8 mouse cellular contexts compared by ENCODE assay signal in the genomic region with DNA sequence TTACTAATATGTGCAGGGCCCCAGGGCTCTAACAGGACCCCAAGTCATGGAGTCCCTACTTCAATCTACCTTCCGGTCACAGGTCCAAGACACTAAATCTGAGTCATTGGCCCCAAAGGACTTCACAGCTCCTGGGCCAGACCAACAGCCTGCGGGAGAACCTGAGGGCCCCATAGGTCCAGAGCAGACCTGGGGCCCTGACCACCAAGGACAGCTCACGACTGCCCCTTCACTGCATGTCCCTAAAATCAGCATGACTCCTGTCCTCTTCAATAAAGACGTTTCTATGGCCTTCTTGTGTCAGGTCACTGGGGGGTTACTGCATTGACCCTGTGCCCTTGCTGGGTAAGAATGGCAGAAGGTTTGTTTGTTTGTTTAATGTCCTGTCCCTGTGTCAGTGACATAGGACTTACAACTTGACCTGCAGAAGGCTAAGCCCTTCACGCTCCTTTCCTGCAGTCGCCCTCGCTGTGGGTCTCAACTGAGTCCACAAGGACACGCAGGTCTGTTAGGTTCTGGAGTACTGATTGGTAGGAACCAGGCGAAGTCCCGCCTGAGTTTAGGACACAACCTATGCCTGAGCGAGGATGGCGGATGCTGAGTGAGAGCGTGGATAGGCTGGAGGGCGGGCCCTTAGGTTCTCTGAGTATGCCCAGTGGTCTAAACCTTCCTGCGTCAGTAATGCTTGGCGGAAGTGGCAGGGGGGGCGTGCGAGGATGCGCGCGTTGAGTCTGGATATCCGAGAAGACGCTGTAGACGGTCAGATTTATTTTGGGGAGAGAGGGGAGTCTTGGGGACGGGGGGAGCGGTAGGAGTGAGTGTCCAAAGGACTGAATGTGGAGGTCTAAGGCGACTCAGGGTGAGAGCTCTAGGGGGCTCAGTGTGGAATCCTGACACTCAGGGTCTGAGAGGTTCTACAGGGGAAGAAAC. TPM values are rescaled to one million over a fixed set of nuclear protein-coding genes. Genes with fewer than 3 reads are reported as not detected.
A peak's percentile ranks its signal among the peaks of the same experiment; 100 is the strongest.
DNase-seq lines count a peak whose midpoint lies in the region; ATAC-seq and TF ChIP-seq lines count a peak whose summit lies in the region.

A gene (plus strand): TSS at position 642 of the 930 bp plus-strand sequence.

- H3K9ac ChIP-seq in kidney, embryonic 14.5 days (ENCODE audit: low read depth, low read length), result peak within 1 kb of the TSS; percentile 62
- H3K9ac ChIP-seq in limb, embryonic 15.5 days, result peak within 1 kb of the TSS; percentile 61

- TF ChIP-seq POLR2A in bone marrow macrophage, adult 2 months (IDR thresholded peaks at IDR 0.05; ENCODE audit: borderline replicate concordance, low read depth, low read length), result no peak
- peak; percentile 99 for TF ChIP-seq POLR2A in embryonic fibroblast, embryonic 13.5 days (IDR thresholded peaks at IDR 0.05; ENCODE audit: low read depth, low read length)

- peak within 1 kb of the TSS; percentile 84 for H3K4me2 ChIP-seq in kidney, embryonic 14.5 days (replicated peaks; ENCODE audit: low read depth, low read length)
- H3K4me2 ChIP-seq in limb, embryonic 15.5 days, result peak within 1 kb of the TSS; percentile 87

- peaks cover 20% of the 10 kb centered on the region for H3K36me3 ChIP-seq in kidney, embryonic 14.5 days (ENCODE audit: control insufficient read depth, insufficient read depth, low read length)
- peaks cover 42% of the 10 kb centered on the region for H3K36me3 ChIP-seq in limb, embryonic 15.5 days

- no peak for TF ChIP-seq CTCF in bone marrow macrophage, adult 2 months (IDR thresholded peaks at IDR 0.05; ENCODE audit: low read depth, low read length)
- no peak for TF ChIP-seq CTCF in embryonic fibroblast, embryonic 13.5 days (IDR thresholded peaks at IDR 0.05; ENCODE audit: borderline replicate concordance, insufficient read depth, low read length)

- H3K4me3 ChIP-seq in bone marrow macrophage, adult 2 months (ENCODE audit: insufficient read depth, low read length), result peak within 1 kb of the TSS; percentile 85
- H3K4me3 ChIP-seq in embryonic fibroblast, embryonic 13.5 days (ENCODE audit: insufficient read depth, low read length), result peak within 1 kb of the TSS; percentile 73
- peak within 1 kb of the TSS; percentile 60 for H3K4me3 ChIP-seq in kidney, embryonic 14.5 days (ENCODE audit: low read length)
- peak within 1 kb of the TSS; percentile 68 for H3K4me3 ChIP-seq in limb, embryonic 15.5 days

- no peaks in the 10 kb centered on the region for H3K27me3 ChIP-seq in kidney, embryonic 14.5 days (ENCODE audit: control insufficient read depth, insufficient read depth, low read length)
- no peaks in the 10 kb centered on the region for H3K27me3 ChIP-seq in limb, embryonic 15.5 days

- ATAC-seq in kidney, embryonic 14.5 days (ENCODE audit: low FRiP score, low TSS enrichment), result peak; percentile 100
- peak; percentile 99 for ATAC-seq in limb, embryonic 15.5 days (ENCODE audit: insufficient number of reproducible peaks, low FRiP score, low TSS enrichment, low read depth)

- peaks cover 9% of the 10 kb centered on the region for H3K4me1 ChIP-seq in bone marrow macrophage, adult 2 months (ENCODE audit: control insufficient read depth, insufficient read depth, low read length)
- no peaks in the 10 kb centered on the region for H3K4me1 ChIP-seq in embryonic fibroblast, embryonic 13.5 days (ENCODE audit: control insufficient read depth, insufficient read depth, low read length)
- peaks cover 8% of the 10 kb centered on the region; the same call in 1 of the 2 replicates for H3K4me1 ChIP-seq in kidney, embryonic 14.5 days (ENCODE audit: control insufficient read depth, insufficient read depth, low read length)
- peaks cover 17% of the 10 kb centered on the region for H3K4me1 ChIP-seq in limb, embryonic 15.5 days

- peak; percentile 96 for DNase-seq in A20 (ENCODE audit: low read depth, low spot score)
- peak; percentile 96 to 97 for DNase-seq in heart, adult 9 months (ENCODE audit: low spot score in 2 of 2)
- DNase-seq in monocyte, adult 2 months (ENCODE audit: low read depth in 1 of 2, low spot score in 2 of 2), result peak; percentile 82 to 87
- peak; percentile 94 for DNase-seq in spleen, postnatal 36 days (ENCODE audit: low spot score in 2 of 2)

- WGBS in kidney, embryonic 14.5 days, result 3% methylated on average over 27 of the region's 27 CpGs
- 3% methylated on average over 27 of the region's 27 CpGs for WGBS in limb, embryonic 15.5 days

- H3K9me3 ChIP-seq in kidney, embryonic 14.5 days (ENCODE audit: control insufficient read depth, low read length), result no peaks in the 10 kb centered on the region
- no peaks in the 10 kb centered on the region for H3K9me3 ChIP-seq in limb, embryonic 15.5 days

- H3K27ac ChIP-seq in bone marrow macrophage, adult 2 months (ENCODE audit: insufficient read depth, low read depth, low read length), result peak within 1 kb of the TSS; percentile 17; the same call in 1 of the 2 replicates
- no peak within 1 kb of the TSS for H3K27ac ChIP-seq in embryonic fibroblast, embryonic 13.5 days (ENCODE audit: insufficient read depth, low read length)
- H3K27ac ChIP-seq in kidney, embryonic 14.5 days (ENCODE audit: low read depth, low read length), result peak within 1 kb of the TSS; percentile 38; the same call in 1 of the 2 replicates
- peak within 1 kb of the TSS; percentile 80 for H3K27ac ChIP-seq in limb, embryonic 15.5 days

RNA-seq across cellular contexts. Expression of the gene that starts here (rescaled TPM):
- polyA plus RNA-seq in bone marrow macrophage, adult 2 months (2012; ENCODE audit: insufficient read depth, insufficient read length, missing spikeins), result 32.8 and 39.9 TPM in 2 replicates
- 20.7 and 21.3 TPM in 2 replicates for polyA plus RNA-seq in embryonic fibroblast, embryonic 13.5 days (2011; ENCODE audit: insufficient read length, low read depth, missing spikeins)
- 85.5 and 112 TPM in 2 replicates for polyA plus RNA-seq in kidney, embryonic 14.5 days (2014; fragmentation: Nextera tagmentation; extraction: Ambion mirVana)
- polyA plus RNA-seq in limb, embryonic 15.5 days (2015; fragmentation: Nextera tagmentation; extraction: Ambion mirVana), result 80.8 and 82.0 TPM in 2 replicates
